Mouse (Mus musculus) cerebellum, adult 2 months (tissue): Measurements from ENCODE around the gene Eif4g1. TPM values are rescaled to one million over a fixed set of nuclear protein-coding genes. Genes with fewer than 3 reads are reported as not detected.
A peak's percentile ranks its signal among the peaks of the same experiment; 100 is the strongest.

Source experiments
- DNase-seq, 2 experiments: peaks; one replicate each; pipeline ENCODE4 v3.0.0; 2021
- H3K27ac ChIP-seq: fragments of 200-500 bp; 2 replicates; pipeline ENCODE4 v1.5.1; 2012; ENCODE audit warnings: low read length, control low read depth, inconsistent platforms; ENCODE audit not compliant: insufficient read depth
- H3K27me3 ChIP-seq: fragments of 200-500 bp; 2 replicates; pipeline ENCODE4 v1.6.1; 2012; ENCODE audit warnings: inconsistent platforms, mild to moderate bottlenecking, low read length, moderate library complexity; ENCODE audit not compliant: control insufficient read depth, insufficient read depth
- H3K4me1 ChIP-seq: fragments of 200-500 bp; 2 replicates; pipeline ENCODE4 v1.6.1; 2011; ENCODE audit warnings: low read length; ENCODE audit not compliant: control insufficient read depth, insufficient read depth
- H3K4me3 ChIP-seq: fragments of 200-500 bp; replicated peaks from 2 replicates; pipeline ENCODE3; 2011; ENCODE audit warnings: mild to moderate bottlenecking, low read depth, low read length, control low read depth; ENCODE audit not compliant: insufficient read depth
- CTCF ChIP-seq: fragments of 200-500 bp; IDR thresholded peaks from 2 replicates; pipeline ENCODE4 v1.5.1; 2011; ENCODE audit warnings: low read depth, mild to moderate bottlenecking, control low read depth, low read length, moderate library complexity, borderline replicate concordance; ENCODE audit not compliant: insufficient read depth
- POLR2A ChIP-seq: fragments of 200-500 bp; IDR thresholded peaks from 2 replicates; pipeline ENCODE4 v1.6.1; 2011; ENCODE audit warnings: low read length, control low read depth, borderline replicate concordance; ENCODE audit not compliant: insufficient read depth
- WGBS: fragments of 180-500 bp; shearing (Covaris S2); methylation state at CpG from one replicate; pipeline ENCODE4 v1.1.7; 2018; 5-methylcytosine and 5-hydroxymethylcytosine counted together
- polyA plus RNA-seq: library from polyadenylated mRNA; depleted of rRNA; stranded (reverse); fragments of >200 nt; gene quantifications from 2 replicates; pipeline ENCODE4 v1.2.3, GENCODE M21; 2012

Gene Eif4g1
- polyA plus RNA-seq, 1 experiment = 184 TPM

GRCm38 (mm10) chr16:20629731-20630634 is 38.1 kb upstream of the Eif4g1 start, which contains the start of gene Ece2:
Gene Ece2, plus strand, starts transcription at chr16:20629828.
- H3K4me1 ChIP-seq = peaks cover 12% of the 10 kb centered on the region
- TF ChIP-seq CTCF (no peak), POLR2A (peak; percentile 39; the same call in 1 of the 2 replicates)
- DNase-seq = peak; percentile 66 to 76
- H3K27ac ChIP-seq = peak within 1 kb of the TSS; percentile 66
- H3K4me3 ChIP-seq = peak within 1 kb of the TSS; percentile 74
- 1% methylated on average over 54 of the region's 54 CpGs for WGBS
- no peaks in the 10 kb centered on the region for H3K27me3 ChIP-seq

- Histone ChIP-seq H3K27me3 (no peaks in the 10 kb centered on the region), H3K27ac (no peak overlapping the region), H3K4me1 (0 out of 2 replicates have a peak, but pooled peaks cover 2% of the 10 kb centered on the region), H3K4me3 (no peak overlapping the region)
- DNase-seq = no peak
- WGBS = 79% methylated on average over 8 of the region's 8 CpGs
- TF ChIP-seq CTCF (no peak), POLR2A (no peak)
Measured at GRCm38 (mm10) chr16:20637410-20637809, 30.7 kb upstream of the Eif4g1 start.

GRCm38 (mm10) chr16:20638367-20638766 is 29.7 kb upstream of the Eif4g1 start:
- 16% methylated on average over 8 of the region's 8 CpGs for WGBS
- no peak for TF ChIP-seq CTCF
- TF ChIP-seq POLR2A = no peak
- Histone ChIP-seq H3K4me1 (0 out of 2 replicates have a peak, but pooled peaks cover 2% of the 10 kb centered on the region), H3K27ac (no peak overlapping the region), H3K27me3 (no peaks in the 10 kb centered on the region), H3K4me3 (no peak overlapping the region)
- no peak for DNase-seq

- H3K4me3 ChIP-seq = no peak overlapping the region
- DNase-seq = peak; percentile 74 to 82
- 2% methylated on average over 8 of the region's 8 CpGs for WGBS
- no peak for TF ChIP-seq POLR2A
- TF ChIP-seq CTCF = peak; percentile 77
- no peak overlapping the region for H3K27ac ChIP-seq
- H3K27me3 ChIP-seq = no peaks in the 10 kb centered on the region
- 0 out of 2 replicates have a peak, but pooled peaks cover 2% of the 10 kb centered on the region for H3K4me1 ChIP-seq
Measured at GRCm38 (mm10) chr16:20642161-20642560, 26.0 kb upstream of the Eif4g1 start.

- TF ChIP-seq CTCF (no peak), POLR2A (no peak)
- Histone ChIP-seq H3K27me3 (no peaks in the 10 kb centered on the region), H3K27ac (no peak overlapping the region), H3K4me1 (0 out of 2 replicates have a peak, but pooled peaks cover 2% of the 10 kb centered on the region), H3K4me3 (no peak overlapping the region)
- 86% methylated on average over 7 of the region's 7 CpGs for WGBS
- no peak for DNase-seq
Measured at GRCm38 (mm10) chr16:20643911-20644310, 24.2 kb upstream of the Eif4g1 start.

- H3K27ac ChIP-seq = peak within 1 kb of the TSS; percentile 37
- H3K4me1 ChIP-seq = no peaks in the 10 kb centered on the region; the same call in 1 of the 2 replicates
- no peaks in the 10 kb centered on the region for H3K27me3 ChIP-seq
- H3K4me3 ChIP-seq = peak within 1 kb of the TSS; percentile 73
- 2% methylated on average over 46 of the region's 46 CpGs for WGBS
- peak; percentile 96 to 97 for DNase-seq
- TF ChIP-seq CTCF (no peak), POLR2A (peak; percentile 94)
Measured at GRCm38 (mm10) chr16:20651076-20651946, 16.8 kb upstream of the Eif4g1 start, which contains the start of gene Psmd2. Gene Psmd2, plus strand, starts transcription at chr16:20651652.

GRCm38 (mm10) chr16:20651947-20652310 is 16.2 kb upstream of the Eif4g1 start:
- Histone ChIP-seq H3K27ac (peak overlapping the region; percentile 17; the same call in 1 of the 2 replicates), H3K4me3 (peak overlapping the region; percentile 73), H3K4me1 (no peaks in the 10 kb centered on the region; the same call in 1 of the 2 replicates), H3K27me3 (no peaks in the 10 kb centered on the region)
- WGBS = 7% methylated on average over 12 of the region's 12 CpGs
- DNase-seq = no peak
- no peak for TF ChIP-seq CTCF
- no peak for TF ChIP-seq POLR2A
